Mouse (Mus musculus) testis, adult 2 months (tissue): Measurements from ENCODE around the gene Hoxa3.

ENCODE experiments used
- CTCF ChIP-seq: fragments of 200-500 bp; IDR thresholded peaks from 2 replicates; pipeline ENCODE4 v1.5.1; 2012; ENCODE audit warnings: low read depth, mild to moderate bottlenecking, inconsistent platforms, low read length, moderate library complexity; ENCODE audit not compliant: control insufficient read depth, insufficient read depth, insufficient replicate concordance
- POLR2A ChIP-seq: fragments of 200-500 bp; IDR thresholded peaks from 2 replicates; pipeline ENCODE4 v1.6.1; 2012; ENCODE audit warnings: low read depth, mild to moderate bottlenecking, inconsistent platforms, low read length, moderate library complexity; ENCODE audit not compliant: control insufficient read depth

GRCm38 (mm10) chr6:52185222-52185621 lies 27.9 kb downstream of the Hoxa3 start:
- no peak for TF ChIP-seq POLR2A
- TF ChIP-seq CTCF, result no peak
